Mouse (Mus musculus) E14TG2a.4 (cell line): ENCODE measurements around the gene Ifngr2.

Experiments
- CTCF ChIP-seq: conservative IDR thresholded peaks from 2 replicates; pipeline ENCODE4 v1.5.1; 2014; ENCODE audit warnings: low read length
- NANOG ChIP-seq: IDR thresholded peaks from 2 replicates; pipeline ENCODE4 v1.6.1; 2014; ENCODE audit warnings: borderline replicate concordance, low read length, mixed read lengths
- POU5F1 ChIP-seq: IDR thresholded peaks from 2 replicates; pipeline ENCODE4 v1.6.1; 2014; ENCODE audit warnings: low read length, borderline replicate concordance

DNA sequence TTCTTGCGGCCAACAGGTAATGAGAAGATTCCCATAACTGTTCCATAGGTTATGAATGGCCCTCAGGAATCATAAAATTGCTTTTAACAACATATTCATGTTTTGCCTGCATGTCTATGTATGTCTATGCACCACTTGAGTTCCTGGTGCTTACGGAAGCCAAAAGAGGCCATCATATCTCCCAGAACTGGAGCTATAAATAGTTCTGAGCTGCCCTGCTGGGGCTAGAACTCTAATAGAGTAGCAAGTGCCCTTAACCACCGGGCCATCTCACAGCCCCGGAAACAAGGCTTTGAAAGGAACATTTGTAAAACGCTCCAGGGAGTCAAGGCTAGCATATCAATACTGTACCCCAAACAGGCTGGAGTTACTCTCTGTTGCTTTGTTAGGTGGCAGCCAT lies 1.7 kb downstream of the Ifngr2 start:
- no peak for TF ChIP-seq CTCF
- TF ChIP-seq NANOG = peak; percentile 30; the same call in 1 of the 2 replicates
- TF ChIP-seq POU5F1 = no peak
